Mouse (Mus musculus) mouse trophoblast stem cell (cell line): Measurements from ENCODE around the gene Adprhl1.

Experiments
- in situ Hi-C, 2 experiments: fragments of 300-500 bp; cut with MseI, MboI; formaldehyde crosslinking; loops; 2 replicates in 1 of 2; 3 replicates in 1 of 2; pipeline ENCODE4 v1.15.1; 2025

Adprhl1 gene

DNA sequence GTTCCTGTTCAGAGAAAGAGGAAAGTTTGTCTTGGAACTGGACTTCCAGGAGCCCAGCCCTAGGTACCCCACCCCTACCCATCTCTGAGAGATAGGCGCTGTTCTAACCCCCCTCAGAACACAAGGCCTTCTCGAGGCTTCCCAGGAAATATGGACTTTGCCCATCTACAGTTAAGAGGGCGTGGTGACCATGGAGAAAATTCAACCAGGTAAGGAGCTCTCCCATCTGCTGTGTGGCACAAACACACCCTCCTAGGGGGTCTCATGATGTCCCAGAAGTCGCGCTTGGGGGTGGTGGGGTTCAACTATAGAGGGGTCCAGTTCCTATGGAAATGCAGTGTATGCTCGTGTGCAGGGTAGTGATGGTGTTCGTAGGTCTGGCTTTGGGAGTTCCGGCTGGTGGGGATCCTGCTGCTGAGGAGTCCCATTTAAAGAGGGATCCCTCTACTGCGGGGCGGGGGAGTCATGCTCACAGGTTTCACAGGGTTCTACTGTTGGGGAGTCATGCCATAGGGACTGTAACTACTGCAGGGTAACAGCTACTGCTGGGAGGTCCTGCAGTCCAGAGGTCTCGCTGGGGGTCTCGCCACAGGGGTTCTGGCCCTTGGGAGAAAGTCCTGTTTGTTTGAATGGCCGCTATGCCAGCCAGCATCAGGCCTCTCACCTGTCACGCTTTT lies 54.4 kb downstream of the Adprhl1 start:
- in situ Hi-C loops: no loop called here

DNA sequence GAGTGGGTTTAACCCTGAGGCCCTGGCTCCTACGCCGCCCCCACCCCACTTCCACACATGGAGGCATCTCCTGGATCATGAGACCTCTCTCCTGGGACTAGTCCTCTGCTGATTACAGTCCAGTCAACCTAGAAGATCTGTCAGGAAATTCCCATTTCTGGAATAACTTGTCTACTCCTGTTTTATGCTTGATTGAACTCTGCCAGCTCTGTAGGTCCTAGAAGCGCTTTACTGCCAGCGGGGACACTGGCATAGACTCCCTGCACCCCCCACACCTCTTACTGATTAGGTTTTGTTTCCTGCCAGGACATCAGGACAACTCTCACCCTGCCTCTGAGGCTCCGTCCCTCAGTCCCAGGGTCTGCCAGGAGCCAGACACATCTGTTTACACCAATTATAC lies 56.5 kb downstream of the Adprhl1 start:
- in situ Hi-C loops: no loop called here

DNA sequence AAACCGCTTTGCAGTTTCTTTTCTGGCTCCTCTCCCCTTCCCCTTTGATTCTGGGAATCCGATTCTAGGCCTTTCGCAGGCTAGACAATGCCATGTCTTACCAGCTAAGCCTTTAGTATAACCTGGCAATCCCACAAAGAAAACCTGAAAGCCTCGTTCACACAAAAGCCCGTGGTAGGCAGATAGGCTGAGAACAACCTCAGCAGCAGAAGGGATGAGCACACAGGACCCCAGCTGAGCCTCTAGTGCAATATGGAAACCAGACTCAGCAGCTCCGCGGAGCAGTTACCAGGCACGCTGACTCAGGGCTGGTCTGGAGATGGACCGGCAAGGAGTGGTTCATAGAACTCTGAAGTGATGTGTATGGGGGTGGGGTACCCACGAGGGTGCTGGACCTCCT lies 59.1 kb downstream of the Adprhl1 start:
- in situ Hi-C loops: no loop called here

DNA sequence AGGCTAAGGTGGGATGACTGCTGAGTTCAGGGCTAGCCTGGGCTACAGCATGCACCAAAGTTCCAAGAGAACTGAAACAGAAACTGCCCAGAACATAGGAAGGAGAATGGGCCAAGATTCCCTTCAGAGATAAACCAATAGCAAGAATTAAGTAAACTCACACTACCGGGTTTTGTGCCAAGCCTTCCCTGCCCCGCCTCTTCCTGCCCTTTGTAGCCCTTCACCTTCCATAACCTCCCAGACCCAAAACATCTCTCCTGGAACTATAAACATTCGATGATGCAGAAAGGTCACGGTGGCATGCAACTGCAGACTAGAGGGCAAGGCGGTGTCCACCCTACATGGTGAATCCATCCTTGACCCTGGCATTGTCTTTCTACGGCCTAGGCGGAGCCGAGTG lies 63.7 kb downstream of the Adprhl1 start:
- in situ Hi-C loops: no loop called here

DNA sequence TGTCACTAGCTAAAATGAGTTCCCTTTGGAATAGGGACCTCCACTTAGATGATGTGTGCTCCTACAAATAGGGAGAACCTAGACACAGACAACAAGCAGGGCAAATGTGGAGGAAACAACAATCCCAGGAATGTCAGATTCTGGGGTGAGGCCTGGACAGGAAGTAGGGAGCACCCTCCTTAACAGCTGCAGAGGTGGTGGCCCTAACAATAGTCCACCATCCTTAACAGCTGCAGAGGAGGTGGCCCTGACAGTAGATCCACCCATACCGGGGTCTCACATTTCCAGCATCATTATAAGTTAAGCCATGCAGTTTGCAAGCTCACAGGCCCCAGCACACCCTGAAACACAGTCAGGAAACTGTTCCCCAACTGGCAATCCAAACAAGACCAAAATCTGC lies 65.1 kb downstream of the Adprhl1 start:
- in situ Hi-C loops: no loop called here

DNA sequence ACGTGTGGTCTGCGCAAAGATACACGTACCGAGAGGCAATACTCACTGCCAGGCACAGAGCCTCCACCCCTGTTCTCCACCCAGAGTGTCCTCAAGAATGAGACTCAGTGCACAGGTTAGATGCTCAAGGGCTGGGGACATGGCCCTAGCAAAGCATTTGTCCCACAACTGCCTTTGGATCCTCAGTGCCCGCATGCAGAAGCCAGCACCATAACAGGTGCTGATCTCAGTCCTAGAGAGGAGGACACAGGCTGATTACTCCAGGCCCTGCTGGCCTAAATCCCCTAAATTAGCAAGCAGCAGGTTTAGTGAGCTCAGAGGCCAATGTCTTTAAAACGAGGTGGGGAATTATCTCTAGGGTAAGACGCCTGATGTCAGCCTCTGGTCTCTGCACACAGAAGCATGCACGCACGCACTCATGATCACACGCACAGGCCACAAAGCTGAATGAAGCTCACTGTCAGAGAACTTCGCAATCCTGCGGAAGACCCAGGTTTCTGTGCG lies 65.9 kb downstream of the Adprhl1 start:
- in situ Hi-C loops: no loop called here

DNA sequence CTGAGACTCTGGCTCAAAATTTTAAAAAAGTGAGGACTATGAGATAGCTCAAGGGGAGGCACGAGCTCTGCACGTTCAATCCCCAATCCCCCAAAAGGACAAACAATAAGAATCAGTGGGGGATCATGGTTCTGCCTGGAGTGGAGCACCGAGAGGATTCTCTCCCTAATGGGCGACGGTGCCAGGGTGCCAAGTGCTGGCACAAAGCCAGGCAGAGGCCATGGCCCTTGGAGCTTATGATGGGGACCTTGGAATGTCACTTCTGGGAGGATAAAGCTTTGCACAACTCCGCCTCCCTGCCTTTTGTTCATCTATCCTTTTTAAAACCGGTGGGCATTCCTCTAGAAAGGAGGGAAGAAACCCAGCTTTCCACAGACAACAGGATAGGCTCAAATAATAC lies 66.3 kb downstream of the Adprhl1 start:
- in situ Hi-C loops: no loop called here

DNA sequence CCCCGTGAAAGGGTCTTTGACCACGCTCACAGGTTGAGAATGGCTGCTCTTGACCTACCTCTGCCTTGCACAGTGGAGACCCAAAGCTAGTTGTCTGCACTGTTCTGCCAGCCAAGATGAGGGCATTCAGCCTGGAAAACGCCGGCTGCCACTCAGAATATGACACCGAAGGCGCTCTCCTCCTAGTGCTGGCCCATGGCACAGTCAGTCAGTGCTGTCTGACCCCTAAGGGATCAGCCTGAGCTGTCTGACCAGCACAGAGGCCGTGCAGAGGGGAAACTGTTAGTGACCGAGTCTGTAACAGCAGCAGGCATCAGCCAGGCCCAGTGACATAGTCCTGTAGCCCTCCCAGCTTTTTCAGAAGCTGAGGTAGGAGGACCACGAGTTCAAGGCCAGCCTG lies 66.7 kb downstream of the Adprhl1 start:
- in situ Hi-C loops: no loop called here

DNA sequence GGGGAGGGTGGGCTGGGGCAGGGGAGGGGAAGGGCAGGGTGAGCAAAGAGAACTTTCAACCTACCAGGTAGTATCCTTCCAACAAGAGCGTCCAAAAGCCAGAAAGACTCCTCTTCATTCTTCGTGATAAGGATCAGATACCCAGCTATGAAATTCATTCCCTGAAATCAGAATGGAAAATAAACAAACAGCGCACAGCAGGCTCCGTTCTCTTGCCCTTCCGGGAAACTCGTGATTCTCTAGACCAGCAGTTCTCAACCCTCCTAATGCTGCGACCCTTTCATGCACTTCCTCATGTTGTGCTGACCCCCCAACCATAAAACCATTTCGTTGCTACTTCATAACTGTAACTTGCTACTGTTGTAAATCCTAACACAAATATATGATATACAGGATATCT lies 67.1 kb downstream of the Adprhl1 start:
- in situ Hi-C loops: no loop called here

DNA sequence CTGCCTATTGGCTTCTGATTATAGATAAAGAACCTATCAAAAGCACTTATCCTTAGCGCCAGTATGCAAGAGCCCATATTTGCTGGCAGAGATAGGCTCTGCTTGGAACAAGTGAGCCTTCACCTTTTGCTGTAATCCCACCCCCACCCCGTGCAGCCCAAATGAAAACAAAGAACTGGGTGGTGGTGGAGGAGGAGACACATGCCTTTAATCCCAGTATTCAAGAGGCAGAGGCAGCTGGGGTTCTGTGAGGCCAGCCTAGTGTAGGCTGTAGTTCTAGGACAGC lies 72.3 kb downstream of the Adprhl1 start:
- in situ Hi-C loops: no loop called here

DNA sequence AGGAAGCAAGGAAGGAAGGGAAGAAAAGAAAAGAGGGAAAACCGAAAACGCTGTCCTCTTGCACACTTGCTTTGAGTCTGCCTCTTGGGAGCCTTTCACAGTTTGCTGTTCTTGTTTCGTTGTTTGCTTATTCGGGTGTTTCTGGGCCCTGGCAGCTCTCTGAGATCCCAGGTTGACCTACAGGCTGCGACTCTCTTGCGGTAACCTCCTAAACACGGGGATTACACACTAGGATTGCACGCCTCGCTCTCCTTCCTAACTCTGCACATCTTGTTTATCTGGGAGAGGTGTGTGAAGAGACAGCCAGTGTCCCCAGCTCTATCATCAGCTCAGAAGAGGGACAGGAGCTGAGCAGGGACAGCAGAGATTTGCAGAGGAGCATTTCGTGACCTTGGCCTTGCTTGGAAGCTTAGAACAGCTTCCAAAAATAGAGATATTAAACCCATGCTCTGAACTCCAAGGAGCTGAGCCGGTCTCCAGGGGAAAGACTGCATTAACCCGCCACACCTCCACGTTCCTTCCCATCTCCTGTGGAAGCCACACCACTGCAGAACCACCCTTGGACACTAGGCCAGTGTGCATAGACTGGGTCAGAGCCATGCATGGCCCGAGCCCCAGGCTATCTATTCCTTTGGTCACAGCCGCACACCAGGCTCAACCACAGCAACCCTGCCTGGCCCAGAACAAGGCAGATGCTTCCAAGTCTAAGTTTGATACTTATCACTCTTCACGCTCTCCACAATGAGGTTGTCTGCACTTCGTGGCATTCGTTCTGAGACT lies 72.9 kb downstream of the Adprhl1 start:
- in situ Hi-C loops: no loop called here

DNA sequence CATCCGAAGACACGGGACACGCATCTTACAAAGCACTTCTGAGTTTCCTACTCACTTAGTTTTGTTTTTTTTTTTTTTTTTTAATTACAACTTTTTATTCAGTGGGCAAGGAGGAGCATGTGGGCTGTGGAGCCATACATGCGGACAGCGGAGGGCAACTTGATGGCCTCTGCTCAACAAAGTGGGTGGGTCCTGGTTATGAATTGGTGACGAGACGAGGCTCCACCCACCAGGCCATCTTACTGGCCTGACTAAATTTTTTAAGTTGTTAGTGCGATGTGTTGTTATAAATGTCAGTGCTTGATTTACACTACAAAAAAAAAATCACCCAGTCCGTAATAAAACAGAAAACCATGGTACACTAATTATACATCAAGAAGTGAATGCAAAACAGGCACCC lies 73.6 kb downstream of the Adprhl1 start:
- in situ Hi-C loops: no loop called here

DNA sequence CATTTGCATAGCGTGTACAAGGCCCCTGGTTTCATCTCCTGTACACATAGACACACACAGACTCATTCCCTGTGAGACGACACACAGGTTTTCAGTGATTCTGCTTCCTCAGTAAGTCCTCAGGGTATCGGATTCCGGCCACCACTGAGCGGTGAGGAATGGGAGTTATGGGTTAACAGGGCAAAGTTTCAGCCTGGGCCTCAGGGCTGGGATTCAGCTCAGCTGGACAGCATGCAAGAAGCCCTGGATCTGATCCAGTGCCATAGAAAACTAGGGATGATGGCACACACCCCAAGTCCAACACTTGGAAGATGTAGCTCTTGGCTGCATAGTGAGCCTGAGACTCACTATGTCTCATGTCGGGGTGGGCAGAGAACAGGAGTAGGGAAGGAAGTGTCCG lies 74.0 kb downstream of the Adprhl1 start:
- in situ Hi-C loops: no loop called here

DNA sequence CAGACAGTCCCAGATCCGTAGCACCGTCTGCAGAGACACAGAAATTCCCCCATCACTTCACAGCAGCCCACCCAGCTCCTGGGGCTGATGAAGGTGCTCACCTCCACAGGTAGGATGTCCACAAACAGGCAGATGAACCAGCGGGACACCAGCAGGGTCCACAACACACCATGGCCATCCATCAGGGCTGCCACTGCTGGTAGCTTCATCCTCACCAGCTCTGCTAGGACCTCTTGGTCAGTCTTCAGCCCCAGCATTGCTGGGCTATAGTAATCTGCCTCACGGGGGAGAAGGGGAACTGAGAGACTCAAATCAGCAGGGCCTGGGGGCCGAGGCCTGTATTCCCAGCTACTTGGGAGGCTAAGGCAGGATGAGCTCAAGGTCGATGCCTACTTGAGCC lies 74.5 kb downstream of the Adprhl1 start:
- in situ Hi-C loops: no loop called here

DNA sequence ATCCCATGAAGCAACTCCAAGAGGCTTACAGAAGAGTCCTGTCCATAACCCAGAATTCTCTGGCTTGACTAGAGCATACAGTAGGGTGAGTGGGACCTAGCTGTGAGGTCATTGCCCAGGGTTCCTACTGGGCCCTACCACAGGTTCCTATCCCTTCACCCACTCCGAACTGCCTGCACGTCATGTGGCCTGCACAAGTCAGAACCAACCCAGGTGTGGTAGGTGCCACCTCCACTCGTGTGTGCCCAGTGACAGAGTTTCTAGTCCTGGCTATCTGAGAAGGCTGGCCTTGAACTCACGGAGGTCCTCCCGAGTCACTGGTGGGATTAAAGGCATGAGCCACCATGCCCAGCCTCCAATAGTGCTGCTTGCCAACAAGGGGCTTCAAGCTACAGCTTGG lies 75.8 kb downstream of the Adprhl1 start:
- in situ Hi-C loops: no loop called here

DNA sequence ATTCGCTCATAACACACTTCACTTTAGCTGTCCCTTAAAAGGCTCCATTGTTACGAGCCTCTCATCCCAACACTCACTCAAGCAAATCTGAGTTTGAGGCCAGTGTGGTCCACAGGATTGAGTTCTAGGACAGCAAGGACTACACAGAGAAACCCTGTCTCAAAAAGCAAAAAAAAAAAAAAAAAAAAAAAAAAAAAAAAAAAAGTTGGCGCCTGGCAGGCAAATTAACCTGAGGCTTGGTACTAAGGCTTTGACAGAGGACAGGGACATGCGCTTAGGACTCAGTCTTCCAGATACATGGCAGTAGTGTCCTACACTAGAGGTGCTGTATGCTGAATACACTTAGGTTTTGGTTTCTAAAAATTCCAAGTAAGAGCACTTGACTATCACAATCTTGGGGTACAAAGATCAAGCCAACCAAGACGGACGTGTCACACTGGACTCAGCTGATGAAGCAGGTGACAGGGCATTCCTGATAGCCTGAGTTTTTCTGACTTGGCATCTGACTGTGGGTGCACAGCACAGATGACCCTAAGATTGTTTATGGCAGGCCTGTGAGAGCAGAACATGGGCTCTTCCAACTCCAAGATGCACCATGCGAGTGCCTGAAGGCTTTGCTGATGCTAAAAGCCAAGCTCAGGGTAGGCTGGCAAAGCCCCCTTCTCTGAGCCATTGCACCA lies 76.6 kb downstream of the Adprhl1 start:
- in situ Hi-C loops: no loop called here

DNA sequence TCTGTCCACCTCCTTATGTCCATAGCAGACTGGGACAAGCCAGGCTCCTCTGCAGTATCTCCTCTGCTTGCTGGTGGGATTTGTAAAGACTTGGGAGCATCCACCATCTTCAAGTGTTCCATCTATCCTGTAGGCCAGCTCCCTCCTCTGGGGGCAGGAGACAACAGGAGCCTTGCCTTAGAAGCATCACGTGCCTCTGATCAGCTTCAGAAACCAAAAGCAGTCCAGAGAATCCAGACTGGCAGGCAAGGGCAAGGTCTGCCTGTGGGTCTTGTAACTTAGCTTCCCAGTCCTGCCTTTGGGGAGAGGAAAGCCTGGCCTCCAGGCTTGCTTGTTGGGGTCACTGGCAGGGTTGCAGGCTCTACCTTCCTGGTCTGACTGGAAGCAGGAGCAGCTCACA lies 78.3 kb downstream of the Adprhl1 start:
- in situ Hi-C loops: no loop called here

DNA sequence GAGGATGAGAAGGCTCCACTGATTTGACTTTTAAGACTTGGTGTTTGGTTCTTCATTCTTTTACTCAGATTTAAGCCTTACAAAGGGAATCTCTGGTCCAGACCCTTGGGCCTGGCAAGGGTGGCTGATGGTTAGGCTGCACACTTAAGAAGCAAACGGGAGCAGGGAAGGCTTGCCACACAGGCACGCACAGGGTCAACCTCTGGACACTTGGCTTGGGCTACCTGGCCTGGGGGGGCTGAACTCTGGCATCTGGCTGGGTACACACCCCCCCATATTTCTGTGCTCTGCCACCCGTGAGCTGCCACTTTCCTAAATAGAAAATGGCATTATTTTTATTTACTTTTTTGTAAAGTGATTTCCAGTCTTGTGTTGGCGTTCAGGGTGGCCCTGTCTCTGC lies 79.2 kb downstream of the Adprhl1 start:
- in situ Hi-C loops: no loop called here

DNA sequence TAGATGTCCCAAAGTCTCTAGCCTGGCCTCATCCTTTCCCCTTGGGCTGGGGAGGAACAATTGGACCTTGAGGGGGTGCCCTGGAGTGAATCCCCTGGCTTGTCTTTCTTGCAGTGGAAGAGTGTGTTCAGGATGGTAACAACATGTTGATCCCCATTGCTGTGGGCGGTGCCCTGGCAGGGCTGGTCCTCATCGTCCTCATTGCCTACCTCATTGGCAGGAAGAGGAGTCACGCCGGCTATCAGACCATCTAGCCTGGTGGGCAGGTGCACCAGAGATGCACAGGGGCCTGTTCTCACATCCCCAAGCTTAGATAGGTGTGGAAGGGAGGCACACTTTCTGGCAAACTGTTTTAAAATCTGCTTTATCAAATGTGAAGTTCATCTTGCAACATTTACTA lies 79.7 kb downstream of the Adprhl1 start:
- in situ Hi-C loops: no loop called here
